In genomic region chr3:69395084-69395483, GRCm38 (mm10) we compare ENCODE assay signal across 28 mouse cellular contexts.
DNase-seq lines count a peak whose midpoint lies in the region; ATAC-seq and TF ChIP-seq lines count a peak whose summit lies in the region.
"Had no signal": no experiment of that assay in that cellular context is flagged by ENCODE, and none has a peak within 500 bp of the region (broad histone marks: within the 10 kb centered on the region; RNA-seq: fewer than 3 reads in every experiment).

No protein-coding gene starts in this region.

- no peak for DNase-seq in gastrocnemius, adult 2 months
- no peak for DNase-seq in gastrocnemius, postnatal 36 days
- DNase-seq in kidney, postnatal 0 days (ENCODE audit: low spot score): no peak
- no peak for DNase-seq in kidney, adult 8-10 months
- DNase-seq in midbrain, embryonic 11.5 days (ENCODE audit: low spot score, missing footprints): peak; percentile 61
- no peak for DNase-seq in midbrain, embryonic 14.5 days
- DNase-seq in stomach, postnatal 0 days (ENCODE audit: low spot score): no peak
- DNase-seq in lung, adult 2 months: no peak
- DNase-seq: adrenal gland, adult 8-10 months; gastrocnemius, postnatal 14 days; heart, adult 11 months; heart, postnatal 4 days; kidney, postnatal 25 days; liver, postnatal 0 days; lung, postnatal 4 days; right cerebral cortex, postnatal 4 days; thymus, postnatal 4 days had no signal

- WGBS in kidney, postnatal 0 days: 79% methylated on average over 5 of the region's 5 CpGs
- WGBS in midbrain, embryonic 11.5 days: 80% methylated on average over 5 of the region's 5 CpGs
- WGBS in midbrain, embryonic 14.5 days: 87% methylated on average over 5 of the region's 5 CpGs
- 84% methylated on average over 5 of the region's 5 CpGs for WGBS in stomach, postnatal 0 days
- WGBS in lung, adult 2 months: 81% methylated on average over 5 of the region's 5 CpGs

- intact Hi-C loops in gastrocnemius, adult 2 months (cut with DNase I): no loop called here
- intact Hi-C loops in gastrocnemius, postnatal 36 days (cut with DNase I): no loop called here

- H3K27ac ChIP-seq in gastrocnemius, adult 2 months: peak overlapping the region; percentile 50; the same call in 1 of the 2 replicates
- H3K27ac ChIP-seq in kidney, postnatal 0 days: no peak overlapping the region
- no peak overlapping the region for H3K27ac ChIP-seq in midbrain, embryonic 11.5 days (ENCODE audit: low read depth, low read length)
- H3K27ac ChIP-seq in midbrain, embryonic 14.5 days (replicated peaks; ENCODE audit: low read depth, low read length): no peak overlapping the region
- no peak overlapping the region for H3K27ac ChIP-seq in stomach, postnatal 0 days (replicated peaks)
- H3K27ac ChIP-seq: hindbrain, embryonic 14.5 days; limb, embryonic 10.5 days; limb, embryonic 15.5 days; midbrain, embryonic 15.5 days had no signal

- no peak overlapping the region for H3K4me2 ChIP-seq in kidney, postnatal 0 days (ENCODE audit: low read length)
- no peak overlapping the region for H3K4me2 ChIP-seq in midbrain, embryonic 11.5 days
- no peak overlapping the region for H3K4me2 ChIP-seq in midbrain, embryonic 14.5 days (ENCODE audit: low read length)
- no peak overlapping the region for H3K4me2 ChIP-seq in stomach, postnatal 0 days (replicated peaks; ENCODE audit: low read depth)
- H3K4me2 ChIP-seq: heart, embryonic 11.5 days; hindbrain, embryonic 14.5 days; limb, embryonic 15.5 days; midbrain, embryonic 15.5 days had no signal

- no peak overlapping the region for H3K4me3 ChIP-seq in gastrocnemius, adult 2 months
- H3K4me3 ChIP-seq in kidney, postnatal 0 days (replicated peaks; ENCODE audit: low read depth, low read length): no peak overlapping the region
- H3K4me3 ChIP-seq in midbrain, embryonic 11.5 days (ENCODE audit: low read depth, low read length): no peak overlapping the region
- no peak overlapping the region for H3K4me3 ChIP-seq in midbrain, embryonic 14.5 days (replicated peaks; ENCODE audit: low read depth, low read length)
- H3K4me3 ChIP-seq in stomach, postnatal 0 days (ENCODE audit: low read depth, low read length): no peak overlapping the region
- no peak overlapping the region for H3K4me3 ChIP-seq in lung, adult 2 months (replicated peaks; ENCODE audit: extremely low read depth, low read depth, low read length)
- H3K4me3 ChIP-seq: erythroblast, embryonic 14.5 days; limb, embryonic 10.5 days; limb, embryonic 15.5 days; megakaryocyte, embryonic 14.5 days; midbrain, embryonic 15.5 days had no signal

- no peaks in the 10 kb centered on the region for H3K36me3 ChIP-seq in kidney, postnatal 0 days (ENCODE audit: insufficient read depth, low read length)
- no peaks in the 10 kb centered on the region for H3K36me3 ChIP-seq in midbrain, embryonic 11.5 days (ENCODE audit: control insufficient read depth, insufficient read depth, low read length)
- no peaks in the 10 kb centered on the region for H3K36me3 ChIP-seq in midbrain, embryonic 14.5 days (ENCODE audit: control insufficient read depth, insufficient read depth, low read length)
- H3K36me3 ChIP-seq in stomach, postnatal 0 days (ENCODE audit: control insufficient read depth, insufficient read depth, low read length): no peaks in the 10 kb centered on the region
- H3K36me3 ChIP-seq: limb, embryonic 10.5 days; limb, embryonic 15.5 days; midbrain, embryonic 15.5 days had no signal

- no peak for TF ChIP-seq EP300 in stomach, postnatal 0 days (optimal IDR thresholded peaks at IDR 0.05)

- no peaks in the 10 kb centered on the region for H3K4me1 ChIP-seq in kidney, postnatal 0 days (replicated peaks; ENCODE audit: insufficient read depth, low read length)
- peaks cover 5% of the 10 kb centered on the region; the same call in 1 of the 2 replicates for H3K4me1 ChIP-seq in midbrain, embryonic 11.5 days (ENCODE audit: control insufficient read depth, insufficient read depth, low read length)
- H3K4me1 ChIP-seq in midbrain, embryonic 14.5 days (ENCODE audit: control insufficient read depth, insufficient read depth, low read length): no peaks in the 10 kb centered on the region
- H3K4me1 ChIP-seq in stomach, postnatal 0 days (replicated peaks; ENCODE audit: control insufficient read depth, insufficient read depth): no peaks in the 10 kb centered on the region
- H3K4me1 ChIP-seq in lung, adult 2 months (ENCODE audit: control insufficient read depth, insufficient read depth, low read length): no peaks in the 10 kb centered on the region
- H3K4me1 ChIP-seq: limb, embryonic 10.5 days; megakaryocyte, embryonic 14.5 days; midbrain, embryonic 15.5 days had no signal

- TF ChIP-seq CTCF in gastrocnemius, adult 2 months (IDR thresholded peaks at IDR 0.05): peak; percentile 36; the same call in 1 of the 2 replicates
- TF ChIP-seq CTCF in kidney, postnatal 0 days (IDR thresholded peaks at IDR 0.05; ENCODE audit: low read depth): peak; percentile 27; the same call in 1 of the 2 replicates
- peak; percentile 25; the same call in 1 of the 2 replicates for TF ChIP-seq CTCF in stomach, postnatal 0 days (IDR thresholded peaks at IDR 0.05; ENCODE audit: low read depth)
- TF ChIP-seq CTCF in lung, adult 2 months (IDR thresholded peaks at IDR 0.05; ENCODE audit: insufficient read depth, low read length): no peak

- H3K27me3 ChIP-seq in kidney, postnatal 0 days (ENCODE audit: insufficient read depth, low read length): no peaks in the 10 kb centered on the region
- H3K27me3 ChIP-seq in midbrain, embryonic 11.5 days (ENCODE audit: control insufficient read depth, insufficient read depth, low read length): no peaks in the 10 kb centered on the region; the same call in 1 of the 2 replicates
- H3K27me3 ChIP-seq in midbrain, embryonic 14.5 days (ENCODE audit: control insufficient read depth, insufficient read depth, low read length): no peaks in the 10 kb centered on the region
- no peaks in the 10 kb centered on the region for H3K27me3 ChIP-seq in stomach, postnatal 0 days (ENCODE audit: control insufficient read depth, insufficient read depth, low read length)
- H3K27me3 ChIP-seq: CH12.LX; limb, embryonic 15.5 days; megakaryocyte, embryonic 14.5 days; midbrain, embryonic 15.5 days had no signal

- no peak for ATAC-seq in kidney, postnatal 0 days (replicated peaks; ENCODE audit: low FRiP score, low read depth)
- no peak for ATAC-seq in midbrain, embryonic 11.5 days (ENCODE audit: low FRiP score)
- ATAC-seq in midbrain, embryonic 14.5 days (ENCODE audit: low FRiP score, low TSS enrichment): no peak
- no peak for ATAC-seq in stomach, postnatal 0 days (ENCODE audit: low FRiP score, low TSS enrichment)
- ATAC-seq: forebrain, embryonic 16.5 days; inflammation-experienced regulatory T-cells, adult 6 months; liver, postnatal 0 days; lung, postnatal 0 days; midbrain, embryonic 15.5 days had no signal

- H3K9me3 ChIP-seq in kidney, postnatal 0 days (replicated peaks; ENCODE audit: low read length): no peaks in the 10 kb centered on the region
- no peaks in the 10 kb centered on the region; the same call in 1 of the 2 replicates for H3K9me3 ChIP-seq in midbrain, embryonic 11.5 days (ENCODE audit: control insufficient read depth, low read length)
- H3K9me3 ChIP-seq in midbrain, embryonic 14.5 days (ENCODE audit: control insufficient read depth, low read length): no peaks in the 10 kb centered on the region
- H3K9me3 ChIP-seq in stomach, postnatal 0 days (ENCODE audit: control insufficient read depth, low read length): no peaks in the 10 kb centered on the region
- H3K9me3 ChIP-seq: limb, embryonic 10.5 days; limb, embryonic 15.5 days; midbrain, embryonic 15.5 days had no signal

- no peak for TF ChIP-seq POLR2A in lung, adult 2 months (IDR thresholded peaks at IDR 0.05; ENCODE audit: borderline replicate concordance, extremely low read depth, low read depth, low read length)

- H3K9ac ChIP-seq in kidney, postnatal 0 days (ENCODE audit: low read depth, low read length): no peak overlapping the region
- H3K9ac ChIP-seq in midbrain, embryonic 11.5 days (ENCODE audit: low read length): no peak overlapping the region
- no peak overlapping the region for H3K9ac ChIP-seq in midbrain, embryonic 14.5 days (replicated peaks; ENCODE audit: low read length)
- H3K9ac ChIP-seq in stomach, postnatal 0 days (ENCODE audit: low read length): no peak overlapping the region
- H3K9ac ChIP-seq: hindbrain, embryonic 14.5 days; limb, embryonic 15.5 days; liver, postnatal 0 days; midbrain, embryonic 15.5 days had no signal
